Mouse (Mus musculus) heart, postnatal 0 days (tissue): ENCODE measurements around the gene Ttc30a1. TPM values are rescaled to one million over a fixed set of nuclear protein-coding genes. Genes with fewer than 3 reads are reported as not detected.
A peak's percentile ranks its signal among the peaks of the same experiment; 100 is the strongest.

ENCODE experiments used
- ATAC-seq: fragments of 200-750 bp; cut with Nextera tagmentation; 2 replicates; pipeline ENCODE4 v1.8.0; 2017; ENCODE audit warnings: low read depth, moderate number of reproducible peaks, moderate library complexity; ENCODE audit not compliant: insufficient read depth
- DNase-seq: peaks from one replicate; pipeline ENCODE4 v3.0.0-alpha.2; 2016; ENCODE audit warnings: low spot score
- H3K27ac ChIP-seq: fragments of 300-500 bp; sonication (generic); 2 replicates; pipeline ENCODE4 v1.5.1; 2014; ENCODE audit warnings: low read depth, mild to moderate bottlenecking
- H3K27me3 ChIP-seq: fragments of 300-500 bp; sonication (generic); 2 replicates; pipeline ENCODE4 v1.6.1; 2014; ENCODE audit warnings: low read length, mixed read lengths; ENCODE audit not compliant: control insufficient read depth, insufficient read depth
- H3K36me3 ChIP-seq: fragments of 300-500 bp; sonication (generic); replicated peaks from 2 replicates; pipeline ENCODE4 v1.6.1; 2014; ENCODE audit warnings: low read length, mixed read lengths; ENCODE audit not compliant: control insufficient read depth, insufficient read depth
- H3K4me1 ChIP-seq: fragments of 300-500 bp; sonication (generic); 2 replicates; pipeline ENCODE4 v1.6.1; 2014; ENCODE audit warnings: antibody characterized with exemption; ENCODE audit not compliant: control insufficient read depth, insufficient read depth
- H3K4me2 ChIP-seq: fragments of 300-500 bp; sonication (generic); 2 replicates; pipeline ENCODE4 v1.6.1; 2014; ENCODE audit warnings: low read depth, mild to moderate bottlenecking, low read length, moderate library complexity
- H3K4me3 ChIP-seq: fragments of 300-500 bp; sonication (generic); 2 replicates; pipeline ENCODE4 v1.5.1; 2014; ENCODE audit warnings: low read depth, low read length
- H3K9ac ChIP-seq: fragments of 300-500 bp; sonication (generic); replicated peaks from 2 replicates; pipeline ENCODE4 v1.6.1; 2014; ENCODE audit warnings: low read depth, low read length, mixed read lengths
- H3K9me3 ChIP-seq: fragments of 300-500 bp; sonication (generic); replicated peaks from 2 replicates; pipeline ENCODE4 v1.6.1; 2016; ENCODE audit warnings: low read length; ENCODE audit not compliant: control insufficient read depth
- CTCF ChIP-seq: IDR thresholded peaks from 2 replicates; pipeline ENCODE4 v1.5.1; 2016; ENCODE audit warnings: antibody characterized with exemption, control low read depth, low read depth
- EP300 ChIP-seq: IDR thresholded peaks from 2 replicates; pipeline ENCODE4 v1.6.1; 2016; ENCODE audit warnings: antibody characterized with exemption, low read depth
- WGBS: fragments of 180-500 bp; shearing (Covaris S2); extraction: QIAGEN DNeasy Blood & Tissue Kit; methylation state at CpG from one replicate; pipeline ENCODE4 v1.1.7; 2014; 5-methylcytosine and 5-hydroxymethylcytosine counted together
- polyA plus RNA-seq: library from polyadenylated mRNA; unstranded; fragments of >200 nt; fragmentation: Nextera tagmentation; extraction: Ambion mirVana; gene quantifications from 2 replicates; pipeline ENCODE4 v1.2.1, GENCODE M21; 2015
- total RNA-seq: library from RNA; depleted of rRNA; stranded (reverse); fragments of >200 nt; gene quantifications from 2 replicates; pipeline ENCODE4 v1.2.3, GENCODE M21; 2014; ENCODE audit warnings: low replicate concordance

Gene Ttc30a1
- total and polyA plus RNA-seq, 2 experiments from 2014 or later: 3.3 to 9.4 TPM

- no peak for TF ChIP-seq CTCF
- TF ChIP-seq EP300: no peak
- Histone ChIP-seq H3K4me3 (no peak overlapping the region), H3K4me1 (peaks cover 15% of the 10 kb centered on the region; the same call in 1 of the 2 replicates), H3K36me3 (no peaks in the 10 kb centered on the region), H3K9me3 (no peaks in the 10 kb centered on the region), H3K9ac (no peak overlapping the region), H3K27me3 (no peaks in the 10 kb centered on the region), H3K27ac (no peak overlapping the region), H3K4me2 (no peak overlapping the region)
- no peak for DNase-seq
- no peak for ATAC-seq
- WGBS: 37% methylated on average over 8 of the region's 8 CpGs
These were observed 16.9 kb upstream of the Ttc30a1 start for GRCm38 (mm10) chr2:75998692-75999091.

- WGBS: 21% methylated on average over 12 of the region's 12 CpGs
- no peaks in the 10 kb centered on the region for H3K36me3 ChIP-seq
- H3K9me3 ChIP-seq: no peaks in the 10 kb centered on the region
- peaks cover 15% of the 10 kb centered on the region; the same call in 1 of the 2 replicates for H3K4me1 ChIP-seq
- H3K27ac ChIP-seq: no peak overlapping the region
- TF ChIP-seq EP300: no peak
- TF ChIP-seq CTCF: no peak
- H3K4me2 ChIP-seq: no peak overlapping the region
- DNase-seq (no peak), ATAC-seq (peak; percentile 57; the same call in 1 of the 2 replicates)
- no peaks in the 10 kb centered on the region for H3K27me3 ChIP-seq
- no peak overlapping the region for H3K4me3 ChIP-seq
- H3K9ac ChIP-seq: no peak overlapping the region
These were observed 16.0 kb upstream of the Ttc30a1 start for GRCm38 (mm10) chr2:75997726-75998125.

- DNase-seq: no peak
- no peak overlapping the region for H3K27ac ChIP-seq
- 87% methylated on average over 11 of the region's 11 CpGs for WGBS
- TF ChIP-seq CTCF (no peak), EP300 (no peak)
- no peaks in the 10 kb centered on the region for H3K9me3 ChIP-seq
- no peak overlapping the region for H3K4me2 ChIP-seq
- no peak overlapping the region for H3K9ac ChIP-seq
- H3K36me3 ChIP-seq: no peaks in the 10 kb centered on the region
- H3K27me3 ChIP-seq: no peaks in the 10 kb centered on the region
- H3K4me3 ChIP-seq: no peak overlapping the region
- ATAC-seq: no peak
- H3K4me1 ChIP-seq: peaks cover 14% of the 10 kb centered on the region; the same call in 1 of the 2 replicates
These were observed 13.1 kb upstream of the Ttc30a1 start for GRCm38 (mm10) chr2:75994841-75995240.

- Histone ChIP-seq H3K4me3 (no peak overlapping the region), H3K27me3 (no peaks in the 10 kb centered on the region), H3K4me2 (no peak overlapping the region), H3K27ac (no peak overlapping the region), H3K4me1 (no peaks in the 10 kb centered on the region), H3K9ac (no peak overlapping the region), H3K9me3 (no peaks in the 10 kb centered on the region), H3K36me3 (no peaks in the 10 kb centered on the region)
- TF ChIP-seq EP300 (no peak), CTCF (no peak)
- WGBS: 22% methylated on average over 6 of the region's 6 CpGs
- ATAC-seq (no peak), DNase-seq (no peak)
These were observed 9.9 kb upstream of the Ttc30a1 start for GRCm38 (mm10) chr2:75991581-75992205.

GRCm38 (mm10) chr2:75990885-75991539 lies 9.2 kb upstream of the Ttc30a1 start:
- no peaks in the 10 kb centered on the region for H3K4me1 ChIP-seq
- H3K9me3 ChIP-seq: no peaks in the 10 kb centered on the region
- TF ChIP-seq EP300 (no peak), CTCF (peak; percentile 75)
- ATAC-seq (peak; percentile 79; the same call in 1 of the 2 replicates), DNase-seq (peak; percentile 50)
- no peak overlapping the region for H3K9ac ChIP-seq
- peak overlapping the region; percentile 30 for H3K4me2 ChIP-seq
- H3K4me3 ChIP-seq: no peak overlapping the region
- H3K27me3 ChIP-seq: no peaks in the 10 kb centered on the region
- H3K27ac ChIP-seq: no peak overlapping the region
- no peaks in the 10 kb centered on the region for H3K36me3 ChIP-seq
- 40% methylated on average over 13 of the region's 13 CpGs for WGBS

- Histone ChIP-seq H3K4me3 (no peak overlapping the region), H3K27ac (no peak overlapping the region), H3K9me3 (no peaks in the 10 kb centered on the region), H3K4me2 (no peak overlapping the region), H3K9ac (no peak overlapping the region), H3K4me1 (no peaks in the 10 kb centered on the region), H3K27me3 (no peaks in the 10 kb centered on the region), H3K36me3 (no peaks in the 10 kb centered on the region)
- TF ChIP-seq EP300 (no peak), CTCF (no peak)
- ATAC-seq: no peak
- DNase-seq: no peak
- WGBS: 84% methylated on average over 4 of the region's 4 CpGs
These were observed 7.9 kb upstream of the Ttc30a1 start for GRCm38 (mm10) chr2:75989694-75990093.
